Mouse (Mus musculus) erythroblast, embryonic 14.5 days (primary cell): Measurements from ENCODE around the gene Tor4a. TPM values are rescaled to one million over a fixed set of nuclear protein-coding genes. Genes with fewer than 3 reads are reported as not detected.

Experiments
- H3K27me3 ChIP-seq: 2 replicates; pipeline ENCODE4 v1.6.1; 2012; ENCODE audit warnings: inconsistent platforms; ENCODE audit not compliant: control insufficient read depth
- H3K36me3 ChIP-seq: 2 replicates; pipeline ENCODE4 v1.6.1; 2012; ENCODE audit warnings: mild to moderate bottlenecking, inconsistent platforms; ENCODE audit not compliant: control insufficient read depth
- H3K4me1 ChIP-seq: 2 replicates; pipeline ENCODE4 v1.6.1; 2012; ENCODE audit warnings: inconsistent platforms; ENCODE audit not compliant: control insufficient read depth
- H3K4me3 ChIP-seq: replicated peaks from 2 replicates; pipeline ENCODE3; 2012; ENCODE audit warnings: moderate library complexity, mild to moderate bottlenecking, inconsistent platforms
- H3K9me3 ChIP-seq: 2 replicates; pipeline ENCODE4 v1.6.1; 2012; ENCODE audit warnings: low read length, inconsistent platforms, mixed read lengths; ENCODE audit not compliant: control insufficient read depth
- GATA1 ChIP-seq: IDR thresholded peaks from 2 replicates; pipeline ENCODE4 v1.6.1; 2012; ENCODE audit warnings: low read length, inconsistent platforms, mixed read lengths
- TAL1 ChIP-seq: IDR thresholded peaks from 3 replicates; pipeline ENCODE4 v1.6.1; 2012; ENCODE audit warnings: low read length, inconsistent platforms, mixed read lengths
- polyA plus RNA-seq: library from polyadenylated mRNA; stranded (reverse); fragments of >175 nt; gene quantifications from 2 replicates; pipeline ENCODE4 v1.2.3, GENCODE M21; 2012

Tor4a gene
- polyA plus RNA-seq, 1 experiment, result 0.02 TPM

GRCm38 (mm10) chr2:25226864-25227263 lies 30.2 kb upstream of the Tor4a start:
- peaks cover 25% of the 10 kb centered on the region for H3K36me3 ChIP-seq
- H3K27me3 ChIP-seq, result peaks cover 7% of the 10 kb centered on the region
- no peak overlapping the region for H3K4me3 ChIP-seq
- H3K9me3 ChIP-seq, result no peaks in the 10 kb centered on the region
- H3K4me1 ChIP-seq, result peaks cover 46% of the 10 kb centered on the region
- TF ChIP-seq GATA1 (no peak), TAL1 (no peak)

- Histone ChIP-seq H3K27me3 (peaks cover 2% of the 10 kb centered on the region), H3K4me3 (peak overlapping the region; percentile 66), H3K4me1 (peaks cover 56% of the 10 kb centered on the region), H3K36me3 (peaks cover 34% of the 10 kb centered on the region), H3K9me3 (no peaks in the 10 kb centered on the region)
- TF ChIP-seq TAL1 (no peak), GATA1 (no peak)
Measured at GRCm38 (mm10) chr2:25225811-25226379, 29.2 kb upstream of the Tor4a start.

GRCm38 (mm10) chr2:25224766-25225752 lies 28.4 kb upstream of the Tor4a start:
- no peaks in the 10 kb centered on the region for H3K9me3 ChIP-seq

DNA sequence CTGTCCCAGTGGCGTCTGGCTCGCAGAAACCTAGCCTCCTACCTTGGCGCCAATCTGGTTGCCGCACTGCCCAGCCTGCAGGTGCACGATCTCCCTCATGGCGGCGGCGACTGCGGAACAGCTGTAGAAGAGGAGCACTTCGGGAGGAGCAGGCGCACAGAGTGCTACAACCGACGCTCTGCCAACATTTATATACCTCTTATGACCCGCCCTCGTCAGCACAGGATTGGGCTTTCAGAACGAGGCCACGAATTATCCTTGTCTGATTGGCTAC lies 27.7 kb upstream of the Tor4a start, which contains the start of gene Tubb4b:
Gene Tubb4b, minus strand, starts transcription at position 211 of the 274 bp plus-strand sequence.
- Histone ChIP-seq H3K9me3 (no peaks in the 10 kb centered on the region), H3K36me3 (peaks cover 38% of the 10 kb centered on the region), H3K4me3 (peak within 1 kb of the TSS; percentile 66), H3K27me3 (no peaks in the 10 kb centered on the region), H3K4me1 (peaks cover 60% of the 10 kb centered on the region)
- TF ChIP-seq GATA1 (no peak), TAL1 (no peak)

More at GRCm38 (mm10) chr2:25224766-25225752, 28.4 kb upstream of the Tor4a start:
- H3K4me3 ChIP-seq, result peak overlapping the region; percentile 66
- TF ChIP-seq GATA1, result no peak
- no peak for TF ChIP-seq TAL1
- peaks cover 38% of the 10 kb centered on the region for H3K36me3 ChIP-seq
- H3K27me3 ChIP-seq, result no peaks in the 10 kb centered on the region
- H3K4me1 ChIP-seq, result peaks cover 60% of the 10 kb centered on the region

GRCm38 (mm10) chr2:25223681-25224491 lies 27.2 kb upstream of the Tor4a start:
- no peaks in the 10 kb centered on the region for H3K9me3 ChIP-seq
- H3K36me3 ChIP-seq, result peaks cover 38% of the 10 kb centered on the region
- H3K4me1 ChIP-seq, result peaks cover 55% of the 10 kb centered on the region
- no peaks in the 10 kb centered on the region for H3K27me3 ChIP-seq
- TF ChIP-seq GATA1, result peak; percentile 64
- peak; percentile 55; the same call in 2 of the 3 replicates for TF ChIP-seq TAL1
- H3K4me3 ChIP-seq, result peak overlapping the region; percentile 66

GRCm38 (mm10) chr2:25221331-25221772 lies 24.7 kb upstream of the Tor4a start:
- Histone ChIP-seq H3K4me1 (peaks cover 36% of the 10 kb centered on the region), H3K9me3 (no peaks in the 10 kb centered on the region), H3K4me3 (peak overlapping the region; percentile 21), H3K36me3 (peaks cover 38% of the 10 kb centered on the region), H3K27me3 (no peaks in the 10 kb centered on the region; the same call in 1 of the 2 replicates)
- no peak for TF ChIP-seq GATA1
- TF ChIP-seq TAL1, result no peak

GRCm38 (mm10) chr2:25218445-25218844 lies 21.8 kb upstream of the Tor4a start, which contains the start of gene Fam166a:
Gene Fam166a (plus strand): TSS chr2:25218745.
- H3K9me3 ChIP-seq, result no peaks in the 10 kb centered on the region
- peaks cover 1% of the 10 kb centered on the region for H3K27me3 ChIP-seq
- no peak within 1 kb of the TSS for H3K4me3 ChIP-seq
- TF ChIP-seq TAL1, result no peak
- TF ChIP-seq GATA1, result no peak
- peaks cover 29% of the 10 kb centered on the region for H3K36me3 ChIP-seq
- peaks cover 29% of the 10 kb centered on the region for H3K4me1 ChIP-seq

GRCm38 (mm10) chr2:25217666-25218065 lies 21.0 kb upstream of the Tor4a start:
- Histone ChIP-seq H3K9me3 (no peaks in the 10 kb centered on the region), H3K4me1 (peaks cover 23% of the 10 kb centered on the region), H3K4me3 (no peak overlapping the region), H3K36me3 (peaks cover 22% of the 10 kb centered on the region), H3K27me3 (peaks cover 5% of the 10 kb centered on the region)
- TF ChIP-seq GATA1 (no peak), TAL1 (no peak)
